Mouse (Mus musculus) midbrain, embryonic 12.5 days (tissue): ENCODE data around the gene Prdm13. TPM values are rescaled to one million over a fixed set of nuclear protein-coding genes. Genes with fewer than 3 reads are reported as not detected.

Experiments
- ATAC-seq: fragments of 200-750 bp; cut with Nextera tagmentation; 2 replicates; pipeline ENCODE4 v1.8.0; 2017; ENCODE audit warnings: low read depth, moderate TSS enrichment, moderate library complexity; ENCODE audit not compliant: low FRiP score
- H3K27ac ChIP-seq: fragments of 300-500 bp; sonication (generic); replicated peaks from 2 replicates; pipeline ENCODE4 v1.5.1; 2016; ENCODE audit warnings: mild to moderate bottlenecking
- H3K27me3 ChIP-seq: fragments of 300-500 bp; sonication (generic); 2 replicates; pipeline ENCODE4 v1.6.1; 2016; ENCODE audit warnings: mild to moderate bottlenecking
- H3K36me3 ChIP-seq: fragments of 300-500 bp; sonication (generic); 2 replicates; pipeline ENCODE4 v1.6.1; 2016
- H3K4me1 ChIP-seq: fragments of 300-500 bp; sonication (generic); 2 replicates; pipeline ENCODE4 v1.6.1; 2016
- H3K4me2 ChIP-seq: fragments of 300-500 bp; sonication (generic); replicated peaks from 2 replicates; pipeline ENCODE4 v1.6.1; 2016; ENCODE audit warnings: mild to moderate bottlenecking, moderate library complexity
- H3K4me3 ChIP-seq: fragments of 300-500 bp; sonication (generic); 2 replicates; pipeline ENCODE4 v1.5.1; 2016; ENCODE audit warnings: mild to moderate bottlenecking
- H3K9ac ChIP-seq: fragments of 300-500 bp; sonication (generic); replicated peaks from 2 replicates; pipeline ENCODE4 v1.6.1; 2016; ENCODE audit warnings: mild to moderate bottlenecking, moderate library complexity
- H3K9me3 ChIP-seq: fragments of 300-500 bp; sonication (generic); 2 replicates; pipeline ENCODE4 v1.6.1; 2016; ENCODE audit warnings: mild to moderate bottlenecking
- WGBS: fragments of 180-500 bp; shearing (Covaris S2); methylation state at CpG from one replicate; pipeline ENCODE4 v1.1.7; 2016; 5-methylcytosine and 5-hydroxymethylcytosine counted together
- polyA plus RNA-seq: library from polyadenylated mRNA; unstranded; fragments of >200 nt; fragmentation: Nextera tagmentation; extraction: Ambion mirVana; gene quantifications from 2 replicates; pipeline ENCODE4 v1.2.1, GENCODE M21; 2016

Prdm13 gene
- polyA plus RNA-seq, 1 experiment from 2014 or later = 1.4 TPM

DNA sequence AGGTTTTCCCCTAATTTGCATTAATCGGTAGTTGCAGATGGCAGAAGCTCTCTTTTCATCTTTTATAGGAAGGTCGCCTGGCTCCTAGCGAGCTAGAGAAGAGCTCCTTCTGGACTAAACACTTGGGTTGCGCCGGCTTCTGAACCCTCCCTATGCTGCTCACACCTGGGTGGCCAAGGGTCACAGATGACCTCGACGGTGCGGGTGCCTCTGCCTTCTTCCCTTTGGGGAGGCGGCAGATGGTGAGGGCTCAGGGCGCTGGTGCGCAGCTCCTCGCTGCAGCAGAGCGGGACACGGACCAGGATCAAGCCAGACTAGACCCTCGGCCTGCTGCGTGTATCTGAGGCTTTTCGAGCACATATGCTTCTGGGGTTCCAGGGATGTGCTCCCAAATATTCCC, 11.7 kb downstream of the Prdm13 start:
- Histone ChIP-seq H3K27ac (no peak overlapping the region), H3K4me1 (peaks cover 6% of the 10 kb centered on the region), H3K36me3 (no peaks in the 10 kb centered on the region), H3K4me2 (no peak overlapping the region), H3K9me3 (no peaks in the 10 kb centered on the region), H3K4me3 (no peak overlapping the region), H3K9ac (no peak overlapping the region), H3K27me3 (peaks cover 78% of the 10 kb centered on the region)
- peak; percentile 17; the same call in 1 of the 2 replicates for ATAC-seq
- 2% methylated on average over 17 of the region's 17 CpGs for WGBS

DNA sequence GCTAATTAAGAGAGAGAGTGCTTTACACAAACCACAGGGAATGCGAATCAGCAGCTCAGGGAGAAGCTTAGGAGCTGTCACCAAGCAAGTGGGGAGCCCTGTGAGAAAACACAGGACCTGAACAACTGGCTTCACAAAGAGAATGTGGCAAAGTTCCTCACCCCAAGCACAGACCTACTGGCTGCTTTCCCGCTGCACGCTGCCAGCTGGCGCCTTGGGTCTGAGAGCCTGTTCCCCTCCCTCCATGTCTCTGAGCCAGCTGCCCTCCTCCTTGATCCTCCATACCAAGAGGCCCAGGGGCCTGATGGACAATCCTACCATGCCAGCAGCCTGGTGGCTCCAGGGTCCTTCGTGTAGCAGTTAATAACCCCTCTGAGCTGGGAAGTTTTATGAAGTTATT, 19.8 kb downstream of the Prdm13 start:
- Histone ChIP-seq H3K36me3 (no peaks in the 10 kb centered on the region), H3K27ac (no peak overlapping the region), H3K4me3 (no peak overlapping the region), H3K4me1 (peaks cover 9% of the 10 kb centered on the region; the same call in 1 of the 2 replicates), H3K9ac (no peak overlapping the region), H3K4me2 (no peak overlapping the region), H3K9me3 (no peaks in the 10 kb centered on the region), H3K27me3 (peaks cover 29% of the 10 kb centered on the region)
- peak; percentile 66 for ATAC-seq
- 19% methylated on average over 5 of the region's 5 CpGs for WGBS

DNA sequence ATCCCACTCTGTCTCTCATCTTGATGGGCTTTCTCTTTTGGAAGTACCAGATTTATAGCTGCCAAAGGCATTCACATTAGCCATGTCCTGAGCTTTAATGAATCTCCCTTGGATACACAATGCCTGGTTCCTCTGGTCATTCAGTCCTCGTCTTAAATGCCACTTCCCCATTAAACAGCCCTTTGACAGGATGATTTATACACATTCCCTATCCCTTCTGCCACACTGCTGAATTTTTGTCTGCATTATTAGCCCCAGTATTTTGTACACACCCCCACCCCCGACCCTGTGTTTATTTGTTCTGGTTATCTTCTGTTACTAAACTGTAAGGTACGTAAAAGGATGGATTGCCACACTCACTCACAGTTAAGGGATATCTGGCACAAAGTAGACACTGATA, 27.6 kb downstream of the Prdm13 start:
- no peaks in the 10 kb centered on the region for H3K4me1 ChIP-seq
- H3K4me2 ChIP-seq = no peak overlapping the region
- H3K9me3 ChIP-seq = no peaks in the 10 kb centered on the region
- no peak overlapping the region for H3K27ac ChIP-seq
- H3K4me3 ChIP-seq = no peak overlapping the region
- no peaks in the 10 kb centered on the region for H3K27me3 ChIP-seq
- no peak for ATAC-seq
- no peaks in the 10 kb centered on the region for H3K36me3 ChIP-seq
- H3K9ac ChIP-seq = no peak overlapping the region
- WGBS = 72% methylated on average over 3 of the region's 3 CpGs

DNA sequence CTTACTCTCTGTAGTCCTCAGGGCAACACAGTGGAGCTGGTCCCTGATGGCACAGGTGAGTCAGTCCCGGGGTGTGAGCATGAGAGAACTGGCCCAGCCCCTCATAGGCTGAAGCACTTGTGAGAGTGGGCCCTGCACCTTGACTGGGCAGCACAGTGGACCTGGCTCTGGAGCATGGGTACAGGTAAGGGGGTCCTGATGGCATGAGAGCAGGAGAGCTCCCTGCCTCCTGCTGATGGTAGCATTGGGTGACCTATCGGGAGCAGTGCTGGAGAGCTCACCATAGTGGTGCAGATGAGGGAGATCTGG, 56.5 kb downstream of the Prdm13 start:
- WGBS = 87% methylated on average over 2 of the region's 2 CpGs
- no peaks in the 10 kb centered on the region for H3K9me3 ChIP-seq
- ATAC-seq = peak; percentile 41; the same call in 1 of the 2 replicates
- no peaks in the 10 kb centered on the region for H3K4me1 ChIP-seq
- no peak overlapping the region for H3K4me3 ChIP-seq
- no peaks in the 10 kb centered on the region for H3K36me3 ChIP-seq
- H3K9ac ChIP-seq = no peak overlapping the region
- H3K27me3 ChIP-seq = no peaks in the 10 kb centered on the region
- H3K27ac ChIP-seq = no peak overlapping the region
- no peak overlapping the region for H3K4me2 ChIP-seq

DNA sequence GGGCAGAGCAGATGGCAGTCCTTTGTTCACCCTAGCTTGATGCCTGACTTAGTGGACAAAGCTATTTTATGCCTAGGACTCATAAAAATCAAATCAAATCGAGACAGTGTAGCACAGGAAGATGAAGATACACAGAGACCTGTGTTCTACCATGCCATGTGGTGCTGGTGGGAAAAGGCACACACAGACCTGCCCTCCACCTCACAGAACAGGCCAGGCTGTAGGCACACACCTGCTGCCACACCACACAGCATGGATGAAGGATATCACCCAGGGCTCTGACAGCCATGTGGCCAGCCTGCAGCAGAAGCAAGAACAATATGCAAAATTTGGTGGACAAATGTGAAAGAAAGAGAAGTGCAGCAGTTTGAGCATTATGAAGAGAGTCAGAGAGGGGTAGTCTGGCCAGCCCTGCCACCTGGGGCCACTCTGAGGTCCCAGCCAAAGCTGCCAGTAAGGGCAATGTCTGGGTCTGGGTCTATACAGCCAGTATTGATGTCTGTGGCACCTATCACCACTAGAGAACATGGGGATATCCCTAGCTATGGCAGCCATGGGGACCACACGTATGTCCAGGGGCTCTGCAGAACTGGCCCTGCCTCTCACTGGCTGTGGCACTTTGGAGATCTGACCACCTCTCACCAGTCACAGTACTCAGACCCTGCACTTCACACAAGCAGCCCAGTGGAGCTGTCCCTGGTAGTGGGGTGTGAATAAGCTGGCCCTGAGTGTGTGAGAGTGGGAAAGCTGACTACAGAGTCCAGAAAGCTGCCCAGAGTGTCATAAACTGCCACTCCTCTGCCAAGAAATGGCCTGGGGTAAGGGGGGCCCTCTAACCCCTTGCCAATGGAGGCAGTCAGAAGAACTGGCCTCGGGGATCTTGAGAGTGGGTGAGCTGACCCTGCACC, 57.1 kb downstream of the Prdm13 start:
- no peaks in the 10 kb centered on the region for H3K27me3 ChIP-seq
- no peaks in the 10 kb centered on the region for H3K36me3 ChIP-seq
- 58% methylated on average over 3 of the region's 3 CpGs for WGBS
- H3K9me3 ChIP-seq = no peaks in the 10 kb centered on the region
- no peak overlapping the region for H3K9ac ChIP-seq
- no peak overlapping the region for H3K4me2 ChIP-seq
- H3K4me3 ChIP-seq = no peak overlapping the region
- H3K27ac ChIP-seq = no peak overlapping the region
- H3K4me1 ChIP-seq = no peaks in the 10 kb centered on the region
- ATAC-seq = peak; percentile 70

Other genes starting within 250 kb of the Prdm13 start
- gene Ccnc, start 41.7 kb upstream of the Prdm13 start, polyA plus RNA-seq = 67.8 and 68.9 TPM in 2 replicates
- 9.5 and 10.9 TPM in 2 replicates for gene Usp45, start 81.2 kb upstream of the Prdm13 start, polyA plus RNA-seq
- 28.1 and 28.5 TPM in 2 replicates for gene Tstd3, start 81.2 kb upstream of the Prdm13 start, polyA plus RNA-seq
- gene Pnisr, start 161.6 kb upstream of the Prdm13 start, polyA plus RNA-seq = 222 and 251 TPM in 2 replicates
- 10.8 and 10.9 TPM in 2 replicates for gene Coq3, start 193.7 kb upstream of the Prdm13 start, polyA plus RNA-seq
- 24.9 and 30.5 TPM in 2 replicates for gene Faxc, start 245.4 kb upstream of the Prdm13 start, polyA plus RNA-seq